Mouse (Mus musculus): ENCODE measurements at regions not wholly inside any gene's neighbourhood (a gene's known extent, or its start where the extent isn't known, plus 50 kb on each side); places are given as distances from the start of the nearest gene placed in this dataset.

GRCm38 (mm10) chr13:28663459-28663858 lies 290.1 kb downstream of the Sox4 start:
- TF ChIP-seq CTCF (IDR thresholded peaks at IDR 0.05; ENCODE audit: insufficient read depth, low read depth, low read length) (no peak), POLR2A (IDR thresholded peaks at IDR 0.05; ENCODE audit: insufficient read depth, low read depth, low read length) (no peak)

Data from olfactory bulb, adult 2 months (tissue).